Mouse (Mus musculus) CH12.LX (cell line): Measurements from ENCODE around the gene Ctnna2.

Experiments used
- CTCF ChIP-seq, 2 experiments: IDR thresholded peaks in 1 of 2; conservative IDR thresholded peaks in 1 of 2; 2 replicates each; pipeline ENCODE4 v1.5.1; 2011 to 2012; ENCODE audit warnings: low read depth in 2 of 2, low read length in 2 of 2, improper control_type of control experiment in 1 of 2, inconsistent platforms in 1 of 2, mild to moderate bottlenecking in 1 of 2, moderate library complexity in 1 of 2
- JUN ChIP-seq: IDR thresholded peaks from 2 replicates; pipeline ENCODE4 v1.6.1; 2011; ENCODE audit warnings: low read depth, mild to moderate bottlenecking, low read length, improper control_type of control experiment, moderate library complexity; ENCODE audit not compliant: insufficient read depth
- KAT2A ChIP-seq: IDR thresholded peaks from 2 replicates; pipeline ENCODE4 v1.6.1; 2012; ENCODE audit warnings: low read length, improper control_type of control experiment, inconsistent platforms; ENCODE audit not compliant: insufficient replicate concordance
- POLR2A ChIP-seq: IDR thresholded peaks from 2 replicates; pipeline ENCODE4 v1.6.1; 2011; ENCODE audit warnings: low read depth, mild to moderate bottlenecking, improper control_type of control experiment, low read length
- UBTF ChIP-seq: IDR thresholded peaks from 2 replicates; pipeline ENCODE4 v1.6.1; 2012; ENCODE audit warnings: low read depth, mild to moderate bottlenecking, inconsistent platforms, low read length, improper control_type of control experiment, moderate library complexity
- ZMIZ1 ChIP-seq: IDR thresholded peaks from 2 replicates; pipeline ENCODE4 v1.6.1; 2012; ENCODE audit warnings: low read depth, mild to moderate bottlenecking, inconsistent platforms, low read length, improper control_type of control experiment

- TF ChIP-seq ZMIZ1: no peak
- no peak for TF ChIP-seq JUN
- TF ChIP-seq POLR2A: no peak
- TF ChIP-seq CTCF (conservative IDR thresholded peaks at IDR 0.05 in 1 of 2, IDR thresholded peaks at IDR 0.05 in 1 of 2; ENCODE audit: low read depth in 2 of 2, low read length in 2 of 2): no peak
- TF ChIP-seq KAT2A: no peak
- no peak for TF ChIP-seq UBTF
Observed at GRCm38 (mm10) chr6:77837543-77837942, 142.0 kb downstream of the Ctnna2 start.
